Mouse (Mus musculus) midbrain, embryonic 11.5 days (tissue): Measurements from ENCODE around the gene Gpr1. TPM values are rescaled to one million over a fixed set of nuclear protein-coding genes. Genes with fewer than 3 reads are reported as not detected.

Experiments used
- ATAC-seq: fragments of 200-750 bp; cut with Nextera tagmentation; 2 replicates; pipeline ENCODE4 v1.8.0; 2017; ENCODE audit warnings: moderate TSS enrichment, moderate library complexity; ENCODE audit not compliant: low FRiP score
- DNase-seq: peaks from one replicate; pipeline ENCODE4 v3.0.0; 2015; ENCODE audit warnings: low spot score; ENCODE audit errors: missing footprints
- H3K27ac ChIP-seq: fragments of 300-500 bp; sonication (generic); 2 replicates; pipeline ENCODE4 v1.5.1; 2014; ENCODE audit warnings: low read depth, low read length
- H3K27me3 ChIP-seq: fragments of 300-500 bp; sonication (generic); 2 replicates; pipeline ENCODE4 v1.6.1; 2014; ENCODE audit warnings: mild to moderate bottlenecking, low read length, moderate library complexity, mixed read lengths; ENCODE audit not compliant: control insufficient read depth, insufficient read depth
- H3K36me3 ChIP-seq: fragments of 300-500 bp; sonication (generic); 2 replicates; pipeline ENCODE4 v1.6.1; 2014; ENCODE audit warnings: mild to moderate bottlenecking, low read length, moderate library complexity, mixed read lengths; ENCODE audit not compliant: control insufficient read depth, insufficient read depth
- H3K4me1 ChIP-seq: fragments of 300-500 bp; sonication (generic); 2 replicates; pipeline ENCODE4 v1.6.1; 2014; ENCODE audit warnings: low read length; ENCODE audit not compliant: control insufficient read depth, insufficient read depth
- H3K4me2 ChIP-seq: fragments of 300-500 bp; sonication (generic); 2 replicates; pipeline ENCODE4 v1.6.1; 2014; ENCODE audit warnings: mild to moderate bottlenecking, moderate library complexity
- H3K4me3 ChIP-seq: fragments of 300-500 bp; sonication (generic); 2 replicates; pipeline ENCODE4 v1.5.1; 2014; ENCODE audit warnings: low read depth, low read length
- H3K9ac ChIP-seq: fragments of 300-500 bp; sonication (generic); 2 replicates; pipeline ENCODE4 v1.6.1; 2014; ENCODE audit warnings: low read length
- H3K9me3 ChIP-seq: fragments of 300-500 bp; sonication (generic); 2 replicates; pipeline ENCODE4 v1.6.1; 2016; ENCODE audit warnings: low read length; ENCODE audit not compliant: control insufficient read depth
- WGBS: fragments of 180-500 bp; shearing (Covaris S2); extraction: QIAGEN DNeasy Blood & Tissue Kit; methylation state at CpG from one replicate; pipeline ENCODE4 v1.1.7; 2014; 5-methylcytosine and 5-hydroxymethylcytosine counted together
- polyA plus RNA-seq: library from polyadenylated mRNA; unstranded; fragments of >200 nt; fragmentation: Nextera tagmentation; extraction: Ambion mirVana; gene quantifications from 2 replicates; pipeline ENCODE4 v1.2.1, GENCODE M21; 2014

The Gpr1 gene
- polyA plus RNA-seq, 1 experiment from 2014 or later: 0.22 TPM

DNA sequence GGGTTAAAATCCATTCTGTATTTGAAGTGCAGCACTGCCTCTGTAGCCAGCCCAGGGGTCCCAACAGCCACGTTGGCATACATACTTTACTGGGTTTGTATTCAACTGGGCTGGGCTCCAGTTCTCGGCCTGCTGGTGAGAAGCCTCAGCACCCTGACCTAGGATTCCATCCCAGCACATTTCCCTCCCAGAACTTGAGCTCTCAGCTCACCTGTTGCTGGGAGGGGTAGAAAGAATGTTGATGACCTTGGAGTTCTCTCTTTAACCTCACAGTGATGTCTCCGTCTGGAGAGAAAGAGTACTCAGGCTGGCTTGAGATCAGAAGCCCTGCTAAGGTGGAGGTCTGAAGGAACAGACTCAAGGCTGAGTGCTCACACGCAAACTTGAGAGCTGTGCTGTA lies 25.0 kb upstream of the Gpr1 start:
- Histone ChIP-seq H3K9me3 (no peaks in the 10 kb centered on the region), H3K27ac (no peak overlapping the region), H3K4me1 (peaks cover 6% of the 10 kb centered on the region; the same call in 1 of the 2 replicates), H3K27me3 (no peaks in the 10 kb centered on the region), H3K4me2 (no peak overlapping the region), H3K36me3 (no peaks in the 10 kb centered on the region), H3K9ac (no peak overlapping the region), H3K4me3 (no peak overlapping the region)
- ATAC-seq: no peak
- 58% methylated on average over 4 of the region's 4 CpGs for WGBS
- no peak for DNase-seq

DNA sequence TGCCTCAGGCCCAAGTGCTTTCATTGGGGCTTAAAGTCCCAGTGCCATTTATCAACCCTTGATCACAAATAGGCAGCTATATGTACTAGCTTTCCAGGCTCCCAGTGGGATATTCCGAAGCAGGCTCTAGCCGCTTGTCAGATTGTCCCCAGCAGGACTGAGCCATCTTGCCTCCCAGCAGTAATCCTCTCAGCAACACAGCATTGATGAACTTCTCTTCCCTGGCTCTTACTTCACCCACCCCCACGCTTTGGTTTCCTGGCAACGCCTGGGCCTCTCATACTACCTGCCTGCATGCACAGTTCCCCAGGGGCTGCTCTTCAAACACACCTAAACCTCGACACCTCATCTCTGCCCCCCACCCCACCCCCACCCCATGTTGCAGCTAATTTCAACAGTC lies 23.0 kb upstream of the Gpr1 start:
- peak; percentile 73 for DNase-seq
- 5% methylated on average over 5 of the region's 5 CpGs for WGBS
- ATAC-seq: 0 out of 2 replicates have a peak, but pooled peaks have one; percentile 38
- Histone ChIP-seq H3K27ac (no peak overlapping the region), H3K36me3 (no peaks in the 10 kb centered on the region), H3K4me2 (no peak overlapping the region), H3K27me3 (no peaks in the 10 kb centered on the region), H3K4me1 (peaks cover 6% of the 10 kb centered on the region; the same call in 1 of the 2 replicates), H3K9me3 (no peaks in the 10 kb centered on the region), H3K4me3 (no peak overlapping the region), H3K9ac (no peak overlapping the region)

DNA sequence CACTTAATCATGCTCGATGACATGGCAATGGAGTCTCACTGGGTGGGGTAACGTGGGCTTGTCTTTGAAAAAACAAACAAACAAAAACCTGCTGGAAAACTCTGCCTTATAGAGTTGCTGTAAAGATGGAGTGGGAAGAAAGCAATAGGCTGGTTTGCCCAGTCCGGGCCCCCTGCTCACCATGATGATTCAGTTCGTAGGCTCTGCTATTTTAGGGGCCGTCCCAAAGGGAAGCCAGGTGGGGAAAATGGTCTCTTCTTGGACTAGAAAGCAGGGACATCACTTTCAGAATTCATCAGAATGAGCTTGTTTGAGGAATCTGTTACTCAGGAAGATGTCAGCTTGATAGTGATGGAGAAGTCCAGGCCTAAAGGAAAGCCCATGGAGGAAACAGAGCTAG lies 12.9 kb upstream of the Gpr1 start:
- Histone ChIP-seq H3K9me3 (no peaks in the 10 kb centered on the region), H3K27ac (no peak overlapping the region), H3K4me3 (no peak overlapping the region), H3K27me3 (no peaks in the 10 kb centered on the region), H3K4me2 (no peak overlapping the region), H3K4me1 (no peaks in the 10 kb centered on the region), H3K9ac (no peak overlapping the region), H3K36me3 (no peaks in the 10 kb centered on the region)
- DNase-seq: peak; percentile 51
- ATAC-seq: no peak
- 85% methylated on average over 5 of the region's 5 CpGs for WGBS

DNA sequence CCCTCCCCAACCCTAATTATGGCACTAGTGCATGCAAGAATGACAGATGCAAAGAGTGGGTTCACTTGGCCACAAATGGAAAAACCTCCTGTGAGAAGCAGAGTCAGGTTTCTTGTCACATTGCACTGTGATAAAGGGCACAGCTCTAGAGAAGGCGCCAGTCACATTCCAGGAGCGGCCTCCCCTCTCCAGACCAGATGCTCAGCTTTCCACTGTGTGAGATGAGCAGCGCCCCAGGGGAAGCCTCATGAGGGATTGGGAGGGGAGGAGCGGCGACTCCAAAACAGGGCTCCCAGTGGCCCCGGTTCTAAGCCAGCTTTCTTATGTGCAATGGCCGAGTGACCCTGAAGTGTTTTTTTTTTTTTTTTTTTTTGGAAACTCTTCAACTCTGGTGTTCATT lies 11.5 kb upstream of the Gpr1 start:
- no peaks in the 10 kb centered on the region for H3K4me1 ChIP-seq
- WGBS: 7% methylated on average over 7 of the region's 7 CpGs
- ATAC-seq (no peak), DNase-seq (no peak)
- H3K36me3 ChIP-seq: no peaks in the 10 kb centered on the region
- no peaks in the 10 kb centered on the region for H3K9me3 ChIP-seq
- no peak overlapping the region for H3K27ac ChIP-seq
- no peak overlapping the region for H3K4me2 ChIP-seq
- no peak overlapping the region for H3K4me3 ChIP-seq
- no peaks in the 10 kb centered on the region for H3K27me3 ChIP-seq
- no peak overlapping the region for H3K9ac ChIP-seq

DNA sequence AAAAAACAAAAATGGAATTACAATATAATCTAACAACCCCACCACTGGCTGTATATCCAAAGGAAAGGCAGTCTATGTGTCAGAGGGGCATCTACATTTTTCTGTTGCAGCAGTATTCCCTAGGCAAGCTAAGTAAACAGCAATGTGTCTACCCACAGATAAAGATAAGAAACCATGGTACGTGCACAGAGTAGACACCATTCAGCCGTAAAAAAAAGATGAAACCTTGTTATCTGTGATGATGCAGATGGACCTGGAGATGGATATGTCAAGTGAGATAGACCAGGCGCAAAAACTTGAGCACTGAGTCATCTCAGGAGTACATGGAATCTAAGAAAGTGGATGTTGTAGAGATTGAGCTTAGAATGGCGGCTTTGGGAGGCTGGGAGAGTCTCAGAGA lies 10.7 kb upstream of the Gpr1 start:
- Histone ChIP-seq H3K9me3 (no peaks in the 10 kb centered on the region), H3K27ac (no peak overlapping the region), H3K4me1 (no peaks in the 10 kb centered on the region), H3K9ac (no peak overlapping the region), H3K27me3 (no peaks in the 10 kb centered on the region), H3K4me3 (no peak overlapping the region), H3K4me2 (no peak overlapping the region), H3K36me3 (no peaks in the 10 kb centered on the region)
- DNase-seq (no peak), ATAC-seq (no peak)
- 87% methylated on average over 4 of the region's 4 CpGs for WGBS

DNA sequence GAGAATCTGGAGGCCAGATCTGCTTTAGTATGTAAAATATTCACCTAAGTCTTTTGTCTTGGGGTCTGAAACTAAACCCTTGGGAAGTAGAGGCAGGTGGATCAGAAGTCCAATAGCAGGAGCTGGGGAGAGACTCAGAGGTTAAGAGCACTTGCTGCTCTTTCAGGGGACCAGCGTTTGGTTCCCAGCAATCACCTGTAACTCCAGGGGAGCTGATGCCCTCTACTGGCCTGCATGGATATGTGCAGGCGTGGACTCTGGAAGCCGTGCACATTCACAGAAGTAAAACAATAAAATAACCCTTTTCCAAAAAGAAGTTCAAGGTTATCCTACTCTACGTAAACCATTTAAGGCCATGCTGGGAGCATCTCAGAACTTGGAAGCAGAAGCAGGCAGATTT lies 4.9 kb upstream of the Gpr1 start:
- 97% methylated on average over 4 of the region's 4 CpGs for WGBS
- Histone ChIP-seq H3K9ac (no peak overlapping the region), H3K4me3 (no peak overlapping the region), H3K4me2 (no peak overlapping the region), H3K27me3 (no peaks in the 10 kb centered on the region), H3K4me1 (peaks cover 1% of the 10 kb centered on the region; the same call in 1 of the 2 replicates), H3K27ac (no peak overlapping the region), H3K9me3 (no peaks in the 10 kb centered on the region; the same call in 1 of the 2 replicates), H3K36me3 (no peaks in the 10 kb centered on the region)
- no peak for ATAC-seq
- no peak for DNase-seq

DNA sequence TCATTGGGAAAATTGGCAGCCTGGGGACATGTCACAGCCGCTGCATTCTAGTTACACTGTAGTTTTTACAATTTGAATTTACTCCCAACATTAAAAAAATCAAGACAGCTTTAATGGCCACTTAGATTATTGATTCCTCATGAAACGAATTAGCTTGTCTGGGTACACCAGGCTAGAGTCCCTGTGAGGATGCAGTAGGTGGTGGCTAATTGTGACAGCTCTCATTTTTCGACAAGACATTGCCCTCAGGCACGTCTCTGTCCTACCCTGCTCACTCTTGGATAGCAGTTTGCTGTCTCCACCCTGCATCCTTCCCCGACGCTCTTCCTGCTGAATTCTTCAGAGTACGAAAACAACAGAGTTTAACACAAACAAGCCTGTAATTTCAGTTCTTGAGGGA lies 288 bp upstream of the Gpr1 start:
- 0 out of 2 replicates have a peak, but pooled peaks have one; percentile 36 for ATAC-seq
- peaks cover 7% of the 10 kb centered on the region; the same call in 1 of the 2 replicates for H3K4me1 ChIP-seq
- H3K4me2 ChIP-seq: no peak overlapping the region
- 53% methylated on average over 7 of the region's 7 CpGs for WGBS
- H3K36me3 ChIP-seq: no peaks in the 10 kb centered on the region
- no peak for DNase-seq
- peak overlapping the region; percentile 4; the same call in 1 of the 2 replicates for H3K27ac ChIP-seq
- H3K9me3 ChIP-seq: no peaks in the 10 kb centered on the region; the same call in 1 of the 2 replicates
- H3K9ac ChIP-seq: no peak overlapping the region
- H3K4me3 ChIP-seq: no peak overlapping the region
- H3K27me3 ChIP-seq: no peaks in the 10 kb centered on the region

DNA sequence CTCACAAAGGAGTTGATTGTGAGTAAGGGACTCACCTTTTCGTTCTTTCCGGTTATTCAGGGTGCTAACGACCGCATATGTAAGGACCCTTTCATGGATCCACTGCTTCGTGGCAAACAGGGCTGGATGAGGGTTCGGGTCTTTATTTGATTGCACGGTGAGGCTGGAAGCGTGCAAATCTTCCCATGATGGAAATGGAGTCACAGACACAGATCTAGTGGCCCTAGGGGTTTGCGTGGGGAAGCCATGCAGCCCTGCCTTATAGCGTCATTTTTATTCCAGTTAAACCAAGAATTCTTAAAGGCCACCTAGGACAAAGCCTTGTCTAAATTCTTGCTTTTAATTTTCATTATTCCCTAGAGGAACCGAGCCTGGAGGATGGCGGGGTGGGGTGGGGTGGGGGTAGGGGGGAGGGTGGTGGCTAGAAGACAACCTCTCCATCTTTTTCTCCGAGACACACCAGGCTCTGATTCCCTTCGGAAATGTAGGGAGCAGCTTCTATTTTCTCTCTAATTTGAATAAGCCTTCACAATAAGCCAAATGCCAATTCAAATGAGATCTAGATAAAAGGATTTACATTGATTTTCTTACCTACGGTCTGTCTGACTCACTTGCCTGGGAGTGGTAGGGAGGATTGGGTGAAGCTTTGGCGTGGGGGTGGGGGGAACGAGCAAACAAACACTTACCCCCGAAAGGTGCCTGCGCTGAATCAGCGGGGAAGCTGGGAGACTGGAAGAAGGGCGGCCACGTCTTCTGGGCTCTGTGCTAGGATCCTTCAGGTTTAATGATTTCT lies 669 bp downstream of the Gpr1 start:
- Histone ChIP-seq H3K36me3 (no peaks in the 10 kb centered on the region), H3K27ac (peak overlapping the region; percentile 37), H3K4me3 (peak overlapping the region; percentile 7; the same call in 1 of the 2 replicates), H3K4me1 (peaks cover 7% of the 10 kb centered on the region; the same call in 1 of the 2 replicates), H3K4me2 (peak overlapping the region; percentile 27), H3K27me3 (no peaks in the 10 kb centered on the region), H3K9ac (0 out of 2 replicates have a peak overlapping the region, but pooled peaks have one; percentile 1), H3K9me3 (no peaks in the 10 kb centered on the region)
- 14% methylated on average over 22 of the region's 22 CpGs for WGBS
- peak; percentile 87 for DNase-seq
- ATAC-seq: peak; percentile 77

DNA sequence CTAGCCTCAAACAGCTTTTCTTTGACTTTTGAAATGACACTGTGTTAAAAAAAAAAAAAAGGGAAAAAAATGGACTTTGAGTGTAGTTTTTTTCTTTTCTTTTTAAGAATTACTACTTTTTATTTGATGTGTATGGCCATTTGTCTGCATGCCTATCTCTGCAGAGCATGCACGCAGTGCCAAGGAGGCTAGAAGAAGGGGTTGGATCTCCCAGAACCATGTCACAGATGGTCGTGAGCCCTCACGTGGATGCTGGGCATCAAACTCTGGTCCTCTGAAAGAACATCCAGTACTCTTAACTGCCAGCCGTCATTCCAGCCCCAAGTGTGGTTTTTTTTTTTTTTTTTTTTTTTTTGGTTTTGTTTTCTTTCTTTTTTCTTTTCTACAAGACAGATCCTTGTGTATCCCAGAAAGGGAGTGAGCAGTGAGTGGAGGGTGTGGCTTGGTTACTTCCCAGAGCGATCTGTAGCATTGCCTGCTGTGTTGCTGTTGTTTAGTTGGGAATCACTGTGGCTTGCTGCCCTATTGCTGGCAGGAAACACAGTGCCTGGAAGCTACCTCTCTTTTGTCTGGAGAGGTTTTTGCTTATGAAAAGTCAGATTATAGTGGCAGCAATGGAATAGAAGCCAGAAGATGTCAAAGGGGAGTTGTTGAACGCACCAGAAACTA lies 4.3 kb downstream of the Gpr1 start:
- Histone ChIP-seq H3K27me3 (peaks cover 3% of the 10 kb centered on the region; the same call in 1 of the 2 replicates), H3K9ac (no peak overlapping the region), H3K27ac (no peak overlapping the region), H3K4me1 (peaks cover 11% of the 10 kb centered on the region; the same call in 1 of the 2 replicates), H3K4me3 (no peak overlapping the region), H3K9me3 (no peaks in the 10 kb centered on the region), H3K36me3 (no peaks in the 10 kb centered on the region), H3K4me2 (no peak overlapping the region)
- DNase-seq (no peak), ATAC-seq (no peak)
- WGBS: 15% methylated on average over 6 of the region's 6 CpGs
